Mouse (Mus musculus) cortical plate, adult 2 months (tissue): ENCODE results near the gene Tex52. TPM values are rescaled to one million over a fixed set of nuclear protein-coding genes. Genes with fewer than 3 reads are reported as not detected.

Source experiments
- H3K27ac ChIP-seq: fragments of 200-500 bp; 2 replicates; pipeline ENCODE4 v1.5.1; 2012; ENCODE audit warnings: low read length, control low read depth, inconsistent platforms; ENCODE audit not compliant: insufficient read depth
- H3K4me1 ChIP-seq: fragments of 200-500 bp; 2 replicates; pipeline ENCODE4 v1.6.1; 2011; ENCODE audit warnings: low read length; ENCODE audit not compliant: control insufficient read depth, insufficient read depth
- H3K4me3 ChIP-seq: fragments of 200-500 bp; 2 replicates; pipeline ENCODE4 v1.5.1; 2011; ENCODE audit warnings: mild to moderate bottlenecking, low read length, control low read depth; ENCODE audit not compliant: insufficient read depth
- CTCF ChIP-seq: fragments of 200-500 bp; IDR thresholded peaks from 2 replicates; pipeline ENCODE4 v1.5.1; 2011; ENCODE audit warnings: mild to moderate bottlenecking, control low read depth, low read length; ENCODE audit not compliant: insufficient read depth; ENCODE audit errors: extremely low read depth
- POLR2A ChIP-seq: fragments of 200-500 bp; IDR thresholded peaks from 2 replicates; pipeline ENCODE4 v1.6.1; 2011; ENCODE audit warnings: mild to moderate bottlenecking, low read length, control low read depth; ENCODE audit not compliant: insufficient read depth; ENCODE audit errors: extremely low read depth
- polyA plus RNA-seq: library from polyadenylated mRNA; depleted of rRNA; stranded (reverse); fragments of >200 nt; gene quantifications from 2 replicates; pipeline ENCODE4 v1.2.3, GENCODE M21; 2012

Gene Tex52
- polyA plus RNA-seq, 1 experiment, result 4.3 TPM

DNA sequence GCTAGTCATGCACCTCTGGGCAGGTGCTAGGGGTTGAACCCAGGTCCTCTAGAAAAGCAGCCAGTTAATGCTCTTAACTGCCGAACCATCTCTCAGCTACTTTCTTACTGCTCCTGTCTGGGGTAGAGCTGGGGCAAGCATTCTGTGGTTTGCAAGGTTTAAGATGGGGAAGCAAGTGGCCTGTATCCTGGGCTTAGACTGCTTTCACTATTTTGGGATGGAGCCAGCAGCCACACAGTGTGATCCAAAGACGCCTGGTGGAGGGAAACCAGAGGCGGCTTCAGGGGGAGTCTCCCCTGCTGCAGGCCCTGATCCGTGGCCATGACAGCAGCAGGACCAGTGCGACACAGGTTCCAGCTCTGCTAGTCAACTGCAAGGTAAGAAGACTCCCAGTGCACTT is 29.5 kb downstream of the Tex52 start:
- Histone ChIP-seq H3K4me3 (no peak overlapping the region), H3K4me1 (no peaks in the 10 kb centered on the region), H3K27ac (no peak overlapping the region)
- TF ChIP-seq POLR2A (no peak), CTCF (no peak)

DNA sequence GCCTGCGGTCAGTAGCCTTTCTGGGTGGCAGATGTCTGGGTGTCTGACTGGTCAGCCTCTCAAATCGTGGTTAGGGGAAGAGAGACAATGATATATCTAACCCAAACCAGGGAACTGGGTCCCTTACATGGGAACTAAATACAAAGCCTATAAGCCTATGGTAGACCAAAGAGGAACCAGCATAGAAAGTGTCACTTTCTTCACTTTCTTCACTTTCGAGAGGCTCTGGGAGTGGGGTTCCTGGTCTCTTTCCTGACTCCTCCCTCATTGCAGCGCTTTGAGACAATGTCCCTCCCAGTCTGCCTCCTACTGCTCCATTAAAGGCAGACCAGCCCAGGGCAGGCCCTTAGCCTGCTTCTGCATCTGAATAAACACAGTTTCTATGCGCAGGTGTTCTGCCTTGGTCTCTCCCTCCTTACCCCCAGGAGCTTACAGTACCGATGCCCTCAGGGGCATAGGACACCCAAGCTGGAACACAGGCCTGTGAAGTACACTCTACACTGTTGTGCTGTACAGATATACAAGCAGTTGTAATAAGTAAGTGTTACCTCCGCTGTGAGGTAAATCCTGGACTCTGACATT is 33.4 kb downstream of the Tex52 start:
- H3K4me3 ChIP-seq, result no peak overlapping the region
- H3K27ac ChIP-seq, result no peak overlapping the region
- no peaks in the 10 kb centered on the region for H3K4me1 ChIP-seq
- no peak for TF ChIP-seq CTCF
- TF ChIP-seq POLR2A, result no peak

DNA sequence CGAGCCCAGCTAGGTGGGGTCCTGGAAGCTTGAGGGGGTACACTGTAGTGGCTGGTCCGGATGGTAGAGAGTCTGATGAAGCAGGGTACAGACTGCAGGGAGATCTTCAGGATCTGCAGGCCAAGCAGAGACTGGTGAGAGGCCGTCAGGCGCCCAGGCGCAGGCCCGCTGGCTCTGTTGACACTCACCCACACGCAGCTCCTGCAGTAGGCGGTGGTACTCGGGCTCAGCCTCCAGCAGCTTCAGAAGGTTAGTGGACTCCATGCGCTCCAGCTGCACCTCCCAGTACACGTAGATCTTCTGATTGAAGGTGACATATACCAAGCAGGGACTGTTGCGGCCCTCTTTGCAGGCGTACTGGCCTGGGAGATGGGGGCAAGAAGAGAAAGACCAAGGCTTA is 35.0 kb downstream of the Tex52 start:
- no peak overlapping the region for H3K4me3 ChIP-seq
- H3K4me1 ChIP-seq, result no peaks in the 10 kb centered on the region
- no peak for TF ChIP-seq POLR2A
- no peak for TF ChIP-seq CTCF
- no peak overlapping the region for H3K27ac ChIP-seq

DNA sequence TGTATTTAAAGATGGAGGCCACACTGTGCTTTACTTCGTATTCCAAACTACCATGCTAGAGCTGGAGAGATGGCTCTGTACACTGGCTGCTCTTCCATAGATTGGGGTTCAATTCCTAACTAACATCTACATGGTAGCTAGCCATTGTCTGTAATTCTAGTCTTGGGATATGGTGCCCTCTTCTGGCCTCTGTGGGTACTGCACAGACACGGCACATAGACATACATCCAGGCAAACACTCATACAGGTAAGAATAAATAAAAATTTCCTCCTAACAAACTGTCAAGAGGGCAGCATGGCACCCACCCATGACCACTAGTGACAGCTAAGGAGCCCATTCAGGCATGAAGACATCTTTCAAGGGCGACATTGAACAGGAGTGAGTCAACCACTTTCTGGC is 35.9 kb downstream of the Tex52 start:
- no peaks in the 10 kb centered on the region for H3K4me1 ChIP-seq
- H3K4me3 ChIP-seq, result no peak overlapping the region
- TF ChIP-seq POLR2A, result no peak
- TF ChIP-seq CTCF, result peak; percentile 90
- no peak overlapping the region for H3K27ac ChIP-seq

DNA sequence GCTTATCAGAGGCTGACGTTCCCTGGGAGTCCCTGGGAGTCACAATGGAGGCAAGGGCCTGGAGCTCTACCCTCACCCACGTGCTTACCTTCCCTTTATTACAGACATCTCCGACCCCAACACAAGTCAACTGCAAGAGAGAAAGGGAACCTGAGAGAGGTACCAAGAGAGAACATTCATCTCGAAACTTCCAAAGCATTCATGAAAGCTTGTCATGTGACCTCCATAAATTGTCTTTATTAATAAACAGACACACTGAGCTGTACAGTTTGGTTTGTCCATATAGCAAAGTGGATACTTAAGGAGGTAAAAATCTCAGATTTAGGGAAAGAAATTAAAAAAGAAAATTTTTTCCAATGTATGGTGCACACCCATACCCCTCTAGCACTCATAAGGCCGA is 40.9 kb downstream of the Tex52 start:
- H3K4me1 ChIP-seq, result no peaks in the 10 kb centered on the region
- H3K27ac ChIP-seq, result no peak overlapping the region
- H3K4me3 ChIP-seq, result no peak overlapping the region
- TF ChIP-seq CTCF (no peak), POLR2A (no peak)

DNA sequence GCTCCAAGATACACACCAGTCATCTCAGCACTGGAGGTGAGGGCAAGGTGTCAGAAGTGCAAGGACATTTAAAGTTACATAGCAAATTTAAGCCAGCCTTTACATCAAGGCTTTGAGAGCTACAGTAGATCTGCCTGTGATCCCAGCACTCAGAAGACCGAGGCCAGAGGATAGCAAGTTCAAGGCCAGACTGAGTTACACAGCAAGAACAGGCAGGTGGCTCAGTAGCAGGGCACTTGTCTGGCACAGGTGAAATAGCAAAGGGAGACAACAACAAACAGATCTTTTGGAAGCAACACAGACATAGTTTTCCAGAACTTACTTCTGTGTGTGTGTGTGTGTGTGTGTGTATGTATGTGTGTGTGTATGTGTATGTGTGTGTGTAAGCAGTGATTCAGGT is 42.8 kb downstream of the Tex52 start:
- no peaks in the 10 kb centered on the region for H3K4me1 ChIP-seq
- no peak overlapping the region for H3K27ac ChIP-seq
- H3K4me3 ChIP-seq, result no peak overlapping the region
- TF ChIP-seq CTCF (no peak), POLR2A (no peak)

DNA sequence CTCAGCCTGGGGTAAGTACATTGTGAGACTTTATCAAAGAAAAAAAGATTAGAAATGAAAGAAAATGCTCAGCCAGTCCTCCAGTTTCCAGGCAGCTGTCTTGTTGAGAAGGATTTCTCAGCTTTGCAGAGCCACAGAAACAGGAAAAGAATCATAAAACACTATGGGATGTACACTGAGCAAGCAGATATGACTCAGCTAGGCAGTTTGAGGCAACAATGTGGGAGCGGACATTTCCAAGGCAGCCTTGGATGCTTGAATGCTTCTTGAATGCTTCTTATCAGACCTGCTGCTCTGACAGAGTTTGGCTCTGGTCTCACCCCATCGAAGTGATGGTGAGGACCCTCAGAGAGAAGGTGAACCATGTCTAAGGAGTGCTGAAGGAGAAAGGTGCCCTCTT is 45.8 kb downstream of the Tex52 start:
- H3K4me1 ChIP-seq, result no peaks in the 10 kb centered on the region
- TF ChIP-seq CTCF, result no peak
- TF ChIP-seq POLR2A, result 0 out of 2 replicates have a peak, but pooled peaks have one; percentile 32
- H3K4me3 ChIP-seq, result no peak overlapping the region
- peak overlapping the region; percentile 47 for H3K27ac ChIP-seq

DNA sequence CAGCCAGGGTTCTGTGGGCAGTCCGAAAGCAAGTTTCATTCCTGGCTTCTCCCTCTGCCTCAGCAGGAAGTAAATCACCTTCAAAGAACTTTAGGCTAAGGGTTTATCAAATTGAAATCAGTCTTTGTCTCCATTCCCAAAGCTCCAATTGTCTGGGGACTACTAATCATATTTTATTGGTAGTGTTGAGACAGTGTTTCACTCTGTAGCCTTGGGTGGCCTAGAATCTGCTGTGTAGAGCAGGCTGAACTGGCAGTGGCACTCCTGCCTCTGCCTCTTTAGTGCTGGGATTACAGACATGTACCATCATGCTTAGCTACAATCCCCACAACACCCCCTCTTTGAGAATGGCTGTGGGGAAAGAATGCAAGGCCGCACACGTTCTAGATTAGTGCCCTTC is 46.2 kb downstream of the Tex52 start:
- Histone ChIP-seq H3K27ac (peak overlapping the region; percentile 47), H3K4me3 (no peak overlapping the region), H3K4me1 (no peaks in the 10 kb centered on the region)
- TF ChIP-seq POLR2A (no peak), CTCF (no peak)

DNA sequence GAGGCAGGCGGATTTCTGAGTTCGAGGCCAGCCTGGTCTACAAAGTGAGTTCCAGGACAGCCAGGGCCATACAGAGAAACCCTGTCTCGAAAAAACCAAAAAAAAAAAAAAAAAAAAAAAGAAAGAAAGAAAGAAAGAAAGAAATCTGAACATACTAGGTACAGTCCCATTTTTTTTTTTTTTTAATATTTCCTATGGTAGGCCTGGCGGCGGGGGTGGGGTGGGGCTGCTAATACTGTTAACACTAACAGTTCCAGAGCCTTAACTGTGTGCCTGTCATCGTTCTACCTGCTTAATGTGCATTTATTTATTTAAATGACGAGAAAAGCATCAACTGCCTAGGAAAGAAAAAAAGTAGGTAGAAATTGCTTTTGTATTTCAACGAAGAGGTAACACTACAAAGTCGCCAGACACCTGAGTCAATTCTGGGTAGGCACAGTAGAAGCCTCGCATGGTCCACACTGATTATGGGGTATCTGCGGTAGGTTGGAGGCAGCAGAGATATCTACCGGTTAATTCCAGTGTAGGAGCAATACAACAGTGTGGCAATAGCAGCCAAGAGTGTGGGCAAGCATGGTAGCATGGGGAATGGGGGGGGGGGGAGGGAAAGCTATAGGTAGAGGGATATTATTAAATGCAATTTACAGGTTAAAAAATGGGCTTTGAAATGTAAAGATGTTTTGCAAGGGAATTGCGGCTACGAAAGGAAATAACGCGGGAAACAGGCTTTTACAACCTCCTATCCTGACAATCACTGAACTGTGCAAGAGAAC is 48.4 kb downstream of the Tex52 start:
- no peaks in the 10 kb centered on the region for H3K4me1 ChIP-seq
- TF ChIP-seq POLR2A, result no peak
- TF ChIP-seq CTCF, result no peak
- H3K27ac ChIP-seq, result peak overlapping the region; percentile 57; the same call in 1 of the 2 replicates
- H3K4me3 ChIP-seq, result peak overlapping the region; percentile 46
